ENCODE assay signal across 13 mouse cellular contexts in the genomic region with DNA sequence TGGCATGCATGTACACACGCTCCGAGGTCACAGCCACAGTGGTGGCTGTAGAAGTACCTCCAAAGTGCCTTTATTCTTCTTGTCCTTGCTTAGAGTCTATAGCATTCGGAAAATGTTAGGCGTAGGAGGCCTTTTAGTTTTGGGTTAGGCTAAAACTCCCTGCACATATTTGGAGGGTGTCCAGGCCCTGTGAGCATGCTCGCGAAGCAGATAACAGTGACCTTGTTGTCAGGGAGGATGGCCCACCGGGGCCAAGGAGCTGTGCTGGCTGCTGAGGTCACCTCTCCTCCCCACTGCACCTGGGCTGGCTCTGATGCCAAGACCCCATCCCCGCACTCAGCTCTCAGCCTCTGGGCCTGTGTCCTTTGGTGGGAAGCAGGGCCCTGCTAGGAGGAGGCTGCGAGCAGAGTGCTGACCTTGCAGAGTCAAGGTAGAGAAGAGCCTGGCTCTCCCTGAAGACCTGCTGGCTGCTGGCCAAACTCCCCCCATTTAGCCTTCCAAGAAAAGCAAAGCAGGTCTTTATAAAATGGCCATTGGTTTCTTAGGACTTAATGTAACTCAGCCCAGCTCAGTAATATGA.
DNase-seq lines count a peak whose midpoint lies in the region; ATAC-seq and TF ChIP-seq lines count a peak whose summit lies in the region.
"Had no signal": no experiment of that assay in that cellular context is flagged by ENCODE, and none has a peak within 500 bp of the region (broad histone marks: within the 10 kb centered on the region; RNA-seq: fewer than 3 reads in every experiment).

No protein-coding gene starts in this region.

- no peak overlapping the region for H3K4me2 ChIP-seq in kidney, embryonic 14.5 days (replicated peaks; ENCODE audit: low read depth, low read length)
- no peak overlapping the region for H3K4me2 ChIP-seq in stomach, embryonic 15.5 days
- H3K4me2 ChIP-seq in stomach, postnatal 0 days (replicated peaks; ENCODE audit: low read depth): no peak overlapping the region
- H3K4me2 ChIP-seq: embryonic facial prominence, embryonic 15.5 days; liver, embryonic 15.5 days; midbrain, embryonic 13.5 days had no signal

- H3K4me3 ChIP-seq in kidney, embryonic 14.5 days (ENCODE audit: low read length): no peak overlapping the region
- no peak overlapping the region for H3K4me3 ChIP-seq in stomach, embryonic 15.5 days (replicated peaks)
- no peak overlapping the region for H3K4me3 ChIP-seq in stomach, postnatal 0 days (ENCODE audit: low read depth, low read length)
- H3K4me3 ChIP-seq: embryonic facial prominence, embryonic 15.5 days; liver, embryonic 15.5 days; midbrain, embryonic 13.5 days had no signal

- TF ChIP-seq CTCF in stomach, postnatal 0 days (IDR thresholded peaks at IDR 0.05; ENCODE audit: low read depth): no peak

- H3K9me3 ChIP-seq in kidney, embryonic 14.5 days (ENCODE audit: control insufficient read depth, low read length): no peaks in the 10 kb centered on the region
- no peaks in the 10 kb centered on the region for H3K9me3 ChIP-seq in stomach, embryonic 15.5 days
- no peaks in the 10 kb centered on the region for H3K9me3 ChIP-seq in stomach, postnatal 0 days (ENCODE audit: control insufficient read depth, low read length)
- H3K9me3 ChIP-seq: embryonic facial prominence, embryonic 15.5 days; liver, embryonic 15.5 days; midbrain, embryonic 13.5 days had no signal

- peak; percentile 46; the same call in 1 of the 2 replicates for ATAC-seq in kidney, embryonic 14.5 days (ENCODE audit: low FRiP score, low TSS enrichment)
- ATAC-seq in stomach, embryonic 15.5 days (ENCODE audit: insufficient read depth, low FRiP score, low read depth): no peak
- no peak for ATAC-seq in stomach, postnatal 0 days (ENCODE audit: low FRiP score, low TSS enrichment)
- ATAC-seq: forebrain, embryonic 14.5 days; midbrain, embryonic 13.5 days had no signal

- no peaks in the 10 kb centered on the region for H3K36me3 ChIP-seq in kidney, embryonic 14.5 days (ENCODE audit: control insufficient read depth, insufficient read depth, low read length)
- no peaks in the 10 kb centered on the region for H3K36me3 ChIP-seq in stomach, embryonic 15.5 days
- no peaks in the 10 kb centered on the region for H3K36me3 ChIP-seq in stomach, postnatal 0 days (ENCODE audit: control insufficient read depth, insufficient read depth, low read length)
- H3K36me3 ChIP-seq: embryonic facial prominence, embryonic 15.5 days; liver, embryonic 15.5 days; midbrain, embryonic 13.5 days had no signal

- peak; percentile 15 to 61 for DNase-seq in adrenal gland, adult (ENCODE audit: inconsistent age in 2 of 2, low spot score in 1 of 2)
- no peak for DNase-seq in adrenal gland, postnatal 4 days (ENCODE audit: low spot score in 2 of 2)
- DNase-seq in kidney, postnatal 14 days: no peak
- DNase-seq in stomach, postnatal 0 days (ENCODE audit: low spot score): no peak
- DNase-seq in yolk sac, embryonic 10.5 days (ENCODE audit: low spot score): peak; percentile 51
- no peak for DNase-seq in cerebellum, postnatal 36 days
- DNase-seq: right cerebral cortex, postnatal 4 days had no signal

- no peak overlapping the region for H3K27ac ChIP-seq in kidney, embryonic 14.5 days (ENCODE audit: low read depth, low read length)
- H3K27ac ChIP-seq in stomach, embryonic 15.5 days: peak overlapping the region; percentile 26; the same call in 1 of the 2 replicates
- no peak overlapping the region for H3K27ac ChIP-seq in stomach, postnatal 0 days (replicated peaks)
- H3K27ac ChIP-seq: embryonic facial prominence, embryonic 15.5 days; liver, embryonic 15.5 days; midbrain, embryonic 13.5 days had no signal

- WGBS in kidney, embryonic 14.5 days: 85% methylated on average over 9 of the region's 9 CpGs
- 66% methylated on average over 9 of the region's 9 CpGs for WGBS in stomach, embryonic 15.5 days
- 80% methylated on average over 9 of the region's 9 CpGs for WGBS in stomach, postnatal 0 days

- no peaks in the 10 kb centered on the region for H3K27me3 ChIP-seq in kidney, embryonic 14.5 days (ENCODE audit: control insufficient read depth, insufficient read depth, low read length)
- no peaks in the 10 kb centered on the region for H3K27me3 ChIP-seq in stomach, embryonic 15.5 days (replicated peaks)
- H3K27me3 ChIP-seq in stomach, postnatal 0 days (ENCODE audit: control insufficient read depth, insufficient read depth, low read length): no peaks in the 10 kb centered on the region
- H3K27me3 ChIP-seq: embryonic facial prominence, embryonic 15.5 days; liver, embryonic 15.5 days; midbrain, embryonic 13.5 days had no signal

- TF ChIP-seq EP300 in stomach, postnatal 0 days (optimal IDR thresholded peaks at IDR 0.05): no peak

- H3K9ac ChIP-seq in kidney, embryonic 14.5 days (ENCODE audit: low read depth, low read length): no peak overlapping the region
- H3K9ac ChIP-seq in stomach, embryonic 15.5 days: no peak overlapping the region
- no peak overlapping the region for H3K9ac ChIP-seq in stomach, postnatal 0 days (ENCODE audit: low read length)
- H3K9ac ChIP-seq: embryonic facial prominence, embryonic 15.5 days; liver, embryonic 15.5 days; midbrain, embryonic 13.5 days had no signal

- peaks cover 4% of the 10 kb centered on the region; the same call in 1 of the 2 replicates for H3K4me1 ChIP-seq in kidney, embryonic 14.5 days (ENCODE audit: control insufficient read depth, insufficient read depth, low read length)
- peaks cover 10% of the 10 kb centered on the region; the same call in 1 of the 2 replicates for H3K4me1 ChIP-seq in stomach, embryonic 15.5 days
- H3K4me1 ChIP-seq in stomach, postnatal 0 days (replicated peaks; ENCODE audit: control insufficient read depth, insufficient read depth): no peaks in the 10 kb centered on the region
- H3K4me1 ChIP-seq: embryonic facial prominence, embryonic 15.5 days; liver, embryonic 15.5 days; midbrain, embryonic 13.5 days had no signal

Comparison
In these comparisons a context has a peak if more than half of its experiments do, and no peak if none do; other contexts are left out.
1. DNase-seq: peak in adrenal gland, adult (2 of 2) and yolk sac, embryonic 10.5 days (single experiment); none in adrenal gland, postnatal 4 days (0 of 2), kidney, postnatal 14 days (single experiment), stomach, postnatal 0 days (single experiment) and cerebellum, postnatal 36 days (0 of 2).